Mouse (Mus musculus): Measurements from ENCODE around the gene Exoc6b. TPM values are rescaled to one million over a fixed set of nuclear protein-coding genes. Genes with fewer than 3 reads are reported as not detected.

The Exoc6b gene
- total RNA-seq, 1 experiment from 2014 or later: 17.5 TPM

DNA sequence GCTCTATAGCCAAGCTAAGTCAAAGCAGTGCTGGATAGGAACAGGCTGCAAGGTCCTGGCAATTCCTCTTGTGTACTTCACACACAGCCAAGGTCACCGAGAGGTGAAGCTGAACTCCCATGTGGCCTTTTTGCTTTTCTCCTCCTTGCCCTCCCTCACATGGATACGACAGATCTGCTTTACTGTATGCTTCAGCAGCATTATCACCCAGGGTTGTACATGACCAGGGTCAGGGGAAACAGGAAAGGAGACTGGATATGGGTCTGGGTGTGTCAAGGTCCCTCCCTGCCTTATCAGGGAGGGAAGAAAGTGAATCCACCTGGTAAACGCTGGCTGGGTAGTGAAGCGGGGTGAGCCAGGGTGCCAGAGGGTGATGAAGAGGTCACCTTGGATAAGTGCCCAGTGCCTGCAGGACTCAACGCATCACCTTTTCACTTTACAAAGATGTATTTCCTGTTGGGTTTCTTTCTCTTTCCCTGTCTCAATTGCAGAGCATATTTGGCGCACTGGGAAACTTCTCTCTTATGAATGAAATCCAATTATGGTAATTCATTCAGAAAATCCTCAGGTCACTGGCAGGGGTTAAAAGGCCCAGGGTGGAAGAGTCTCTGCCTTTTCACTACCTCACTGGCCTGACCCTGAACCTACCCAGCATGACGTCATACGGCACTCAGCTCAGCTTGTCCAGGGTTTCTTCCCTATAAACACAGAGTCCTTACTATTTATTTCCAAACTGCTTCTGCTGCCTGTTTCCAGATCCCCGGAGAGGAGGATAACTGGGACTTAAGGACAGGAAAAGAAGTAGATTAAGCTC lies 371.6 kb downstream of the Exoc6b start:
- no peak for ATAC-seq (replicated peaks in 1 of 2; ENCODE audit: insufficient read depth in 1 of 2, low FRiP score in 2 of 2, low TSS enrichment in 1 of 2, low read depth in 1 of 2, poor library complexity in 2 of 2, severe bottlenecking in 2 of 2)

DNA sequence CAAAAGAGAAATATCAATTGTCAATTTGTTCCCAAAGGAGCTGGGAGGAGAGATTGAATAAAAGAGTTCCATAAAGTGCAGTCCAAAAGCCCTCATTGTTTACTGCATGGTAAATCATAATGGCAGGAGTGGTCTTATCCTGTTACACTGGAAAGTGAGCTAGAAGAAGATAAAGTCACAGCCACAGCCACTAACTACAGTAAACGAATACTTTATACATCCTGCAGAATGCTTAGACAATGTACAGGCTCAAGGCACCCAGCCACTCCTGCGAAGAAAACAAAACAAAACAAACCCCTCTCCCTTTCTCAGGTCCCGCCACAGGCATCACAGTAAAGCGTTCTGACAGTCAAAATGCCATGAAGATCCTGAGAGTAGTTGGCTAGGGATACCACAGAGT lies 375.5 kb downstream of the Exoc6b start:
- ATAC-seq (replicated peaks in 1 of 2; ENCODE audit: insufficient read depth in 1 of 2, low FRiP score in 2 of 2, low TSS enrichment in 1 of 2, low read depth in 1 of 2, poor library complexity in 2 of 2, severe bottlenecking in 2 of 2): no peak

DNA sequence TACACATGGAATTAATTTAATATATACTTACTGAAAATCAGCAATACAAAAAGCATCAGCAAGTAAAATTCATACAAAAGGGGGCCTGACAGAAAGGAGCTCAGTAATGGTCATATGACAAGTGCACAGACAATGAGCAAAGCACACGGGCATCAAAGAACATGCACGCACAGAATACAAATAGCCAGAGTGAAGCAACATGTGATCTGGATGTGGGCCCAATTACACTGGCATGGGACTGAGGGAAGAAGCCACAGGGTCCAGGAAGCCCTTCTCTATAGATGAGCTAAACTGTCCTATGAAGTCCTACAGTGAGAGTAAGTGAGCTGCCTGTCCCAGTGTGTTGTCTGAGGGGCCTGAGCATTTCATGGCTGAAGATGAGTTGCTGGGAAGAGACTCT lies 376.1 kb downstream of the Exoc6b start:
- ATAC-seq (replicated peaks in 1 of 2; ENCODE audit: insufficient read depth in 1 of 2, low FRiP score in 2 of 2, low TSS enrichment in 1 of 2, low read depth in 1 of 2, poor library complexity in 2 of 2, severe bottlenecking in 2 of 2): no peak

DNA sequence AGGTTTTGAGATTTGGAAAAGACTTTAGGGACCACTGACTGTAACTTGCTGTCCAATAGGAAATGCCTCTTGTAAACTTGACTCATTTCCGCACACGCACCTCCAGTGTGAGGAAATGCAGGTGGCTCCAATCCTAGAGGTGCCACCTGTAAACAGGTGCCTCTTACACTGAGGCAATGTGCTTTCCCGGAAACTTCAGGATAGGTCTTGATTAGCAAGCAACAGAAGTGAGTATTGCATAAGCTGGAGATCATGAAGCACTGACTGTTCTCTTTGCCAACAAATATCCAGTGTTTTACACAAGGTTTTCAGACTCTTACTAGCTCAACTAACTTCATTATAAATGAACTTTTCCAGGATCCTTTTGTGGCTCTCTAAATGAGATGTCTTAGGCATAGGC lies 377.4 kb downstream of the Exoc6b start:
- no peak for ATAC-seq (replicated peaks in 1 of 2; ENCODE audit: insufficient read depth in 1 of 2, low FRiP score in 2 of 2, low TSS enrichment in 1 of 2, low read depth in 1 of 2, poor library complexity in 2 of 2, severe bottlenecking in 2 of 2)

DNA sequence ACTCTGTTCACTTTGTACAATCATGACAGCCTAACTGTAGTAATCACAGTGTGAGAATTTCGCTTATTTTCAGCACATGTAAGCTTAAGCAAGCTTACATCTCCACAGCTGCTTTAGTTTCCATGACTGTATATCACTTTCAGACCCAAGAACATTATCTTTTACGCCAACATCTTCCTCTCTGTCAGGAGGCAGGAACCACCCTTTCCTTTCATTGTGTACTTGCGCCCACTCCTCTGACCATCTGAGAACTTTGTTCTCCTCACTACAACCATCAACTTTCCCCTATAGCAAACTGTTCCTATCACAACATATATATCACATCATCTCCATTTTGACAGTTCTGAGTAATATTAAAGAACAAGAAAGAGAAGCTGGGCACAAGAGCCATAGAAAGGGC lies 391.5 kb downstream of the Exoc6b start:
- no peak for ATAC-seq (replicated peaks in 1 of 2; ENCODE audit: insufficient read depth in 1 of 2, low FRiP score in 2 of 2, low TSS enrichment in 1 of 2, low read depth in 1 of 2, poor library complexity in 2 of 2, severe bottlenecking in 2 of 2)

DNA sequence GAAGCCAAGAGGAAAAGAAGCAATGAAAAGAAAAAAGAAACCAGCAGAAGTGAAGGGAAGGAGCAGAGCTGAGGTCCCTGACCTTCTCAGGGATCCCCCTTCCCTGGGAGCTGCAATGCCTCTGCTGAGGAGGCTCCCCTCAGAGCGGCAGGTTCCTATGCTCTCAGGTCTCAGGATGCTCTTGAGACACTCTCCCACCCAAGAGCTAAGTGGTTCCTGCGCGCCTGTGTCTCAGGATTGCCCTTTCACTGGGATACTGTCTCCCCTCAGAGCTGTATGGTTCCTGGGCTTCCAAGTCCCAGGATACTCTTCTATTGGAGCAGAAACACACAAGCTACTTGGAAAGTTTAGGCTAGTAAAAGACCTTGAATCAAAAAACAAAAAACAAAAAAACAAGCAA lies 394.4 kb downstream of the Exoc6b start:
- ATAC-seq (replicated peaks in 1 of 2; ENCODE audit: insufficient read depth in 1 of 2, low FRiP score in 2 of 2, low TSS enrichment in 1 of 2, low read depth in 1 of 2, poor library complexity in 2 of 2, severe bottlenecking in 2 of 2): no peak

DNA sequence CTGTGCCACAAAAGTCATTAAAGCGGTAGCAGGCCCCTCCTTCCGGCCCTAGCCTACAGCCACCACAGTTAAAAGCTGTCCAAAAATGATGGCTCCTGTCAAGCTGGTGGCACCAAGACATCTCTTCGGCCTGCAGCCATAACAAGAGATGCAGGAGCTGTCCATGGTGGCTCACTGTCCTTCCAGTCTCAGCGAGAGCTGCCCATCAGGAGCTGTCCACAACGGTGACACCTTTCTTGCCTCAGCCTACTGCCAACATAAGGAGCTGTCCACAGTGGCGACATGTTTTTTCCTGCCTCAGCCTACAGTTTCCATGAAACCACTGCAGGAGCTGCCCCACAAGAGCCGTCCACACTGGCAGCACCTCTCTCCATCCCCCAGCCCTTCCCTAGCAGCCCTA lies 395.2 kb downstream of the Exoc6b start:
- no peak for ATAC-seq (replicated peaks in 1 of 2; ENCODE audit: insufficient read depth in 1 of 2, low FRiP score in 2 of 2, low TSS enrichment in 1 of 2, low read depth in 1 of 2, poor library complexity in 2 of 2, severe bottlenecking in 2 of 2)

DNA sequence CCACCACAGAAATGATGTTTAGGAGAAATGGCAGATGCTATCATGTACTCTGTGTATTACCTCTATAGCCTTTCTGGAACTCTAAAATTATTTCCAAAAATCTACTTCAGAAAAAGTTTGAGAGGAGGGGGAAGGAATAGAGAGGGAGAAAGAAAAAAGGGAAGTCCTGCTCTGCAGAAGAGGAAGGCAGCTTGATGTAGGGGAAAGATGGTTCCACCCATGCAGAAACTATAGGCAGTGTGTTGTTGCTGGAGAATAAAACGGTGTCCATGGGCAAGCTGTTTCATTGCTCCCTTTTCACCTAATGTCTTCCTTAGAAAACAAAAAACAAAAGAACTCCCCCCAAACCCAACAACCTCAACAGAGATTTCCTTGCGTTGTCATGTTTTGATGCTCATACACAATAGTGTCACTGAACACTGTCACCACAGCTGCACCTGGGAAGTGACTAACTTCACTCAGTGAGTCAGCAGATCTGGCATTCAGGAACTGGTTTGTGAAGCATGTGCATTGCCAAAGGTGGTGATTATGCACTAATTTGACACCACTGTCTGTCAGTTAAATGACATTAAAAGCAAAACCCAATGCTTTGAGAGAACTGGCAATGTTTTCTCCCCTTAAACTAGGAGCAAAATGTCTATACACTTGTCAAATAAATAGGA lies 407.7 kb downstream of the Exoc6b start:
- peak; percentile 95 to 97 for ATAC-seq (replicated peaks in 1 of 2; ENCODE audit: insufficient read depth in 1 of 2, low FRiP score in 2 of 2, low TSS enrichment in 1 of 2, low read depth in 1 of 2, poor library complexity in 2 of 2, severe bottlenecking in 2 of 2)

DNA sequence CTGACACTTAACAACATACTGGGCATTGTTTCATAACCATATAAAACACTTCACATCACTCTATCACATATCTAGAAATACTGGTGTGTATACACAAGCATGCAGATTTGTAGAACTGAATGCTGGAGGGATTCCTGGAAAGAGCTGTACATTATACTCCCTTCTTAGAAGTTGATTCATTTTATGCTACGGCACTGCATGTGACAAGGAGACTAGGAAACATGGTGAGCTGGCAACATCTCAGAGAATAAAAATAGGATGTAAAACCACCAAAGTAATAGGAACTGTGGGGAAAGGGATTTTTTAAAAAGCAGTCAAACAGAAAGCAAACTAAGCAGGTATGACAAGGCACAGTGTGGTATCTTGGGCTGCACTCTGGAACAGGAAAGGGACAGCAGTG lies 408.3 kb downstream of the Exoc6b start:
- peak; percentile 23 to 56; a peak in 1 of 4 replicates for ATAC-seq (replicated peaks in 1 of 2; ENCODE audit: insufficient read depth in 1 of 2, low FRiP score in 2 of 2, low TSS enrichment in 1 of 2, low read depth in 1 of 2, poor library complexity in 2 of 2, severe bottlenecking in 2 of 2)

DNA sequence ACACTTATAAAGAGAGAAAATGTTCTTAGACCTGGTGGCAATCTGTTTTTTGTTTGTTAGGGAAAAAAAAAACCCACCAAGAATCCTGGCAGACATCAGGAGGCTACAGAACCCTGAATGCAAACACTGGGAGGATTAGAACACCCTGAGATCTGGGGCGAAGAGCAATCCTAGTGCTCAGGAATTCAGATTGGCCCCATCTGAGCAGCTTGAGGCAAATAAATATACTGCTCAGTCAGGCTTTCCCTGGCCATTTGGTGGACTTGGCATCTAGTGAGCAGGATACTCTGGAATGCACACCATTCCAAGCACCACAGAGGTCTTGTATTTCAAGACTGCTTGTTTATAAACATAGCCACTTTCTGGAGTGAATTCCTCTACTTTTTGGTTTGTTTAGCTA lies 412.2 kb downstream of the Exoc6b start:
- ATAC-seq (replicated peaks in 1 of 2; ENCODE audit: insufficient read depth in 1 of 2, low FRiP score in 2 of 2, low TSS enrichment in 1 of 2, low read depth in 1 of 2, poor library complexity in 2 of 2, severe bottlenecking in 2 of 2): no peak

DNA sequence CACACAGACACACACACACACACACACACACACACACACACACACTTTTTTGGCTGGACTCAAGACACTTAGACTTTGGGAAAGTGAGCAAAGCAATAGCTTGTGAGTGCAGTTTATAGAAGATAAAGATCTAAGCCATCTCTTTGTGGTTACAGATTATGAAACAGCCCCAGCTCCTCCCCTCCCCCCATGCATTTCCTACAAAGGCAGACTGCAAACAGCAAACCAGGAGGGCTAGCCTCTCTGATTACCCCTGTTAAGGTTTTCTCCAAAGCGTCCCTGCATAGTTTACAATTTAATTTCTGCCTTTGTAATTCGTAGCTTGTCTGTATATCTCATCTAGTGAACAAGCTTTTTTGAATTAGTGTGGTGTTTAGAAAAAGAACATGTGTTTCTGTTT lies 412.6 kb downstream of the Exoc6b start:
- peak; percentile 65 to 78; a peak in 3 of 4 replicates for ATAC-seq (replicated peaks in 1 of 2; ENCODE audit: insufficient read depth in 1 of 2, low FRiP score in 2 of 2, low TSS enrichment in 1 of 2, low read depth in 1 of 2, poor library complexity in 2 of 2, severe bottlenecking in 2 of 2)

DNA sequence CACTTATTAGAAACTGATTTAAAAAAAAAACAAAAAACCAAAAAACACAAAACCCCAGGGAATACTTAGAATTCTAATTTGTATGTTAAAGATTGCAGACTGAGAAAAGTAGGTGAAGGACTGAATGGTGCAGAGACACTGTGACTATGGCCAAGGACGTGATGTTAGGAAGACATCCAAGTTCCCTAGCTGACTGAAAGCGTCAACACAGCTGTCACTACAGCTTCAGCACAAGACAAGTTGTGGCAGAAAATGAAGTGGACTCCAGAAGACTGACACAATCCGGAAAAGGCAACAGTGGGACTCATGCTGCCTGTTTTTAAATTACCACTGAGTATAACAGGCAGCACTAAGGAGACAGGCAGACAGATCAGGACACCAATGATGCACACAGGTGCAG lies 417.4 kb downstream of the Exoc6b start:
- ATAC-seq (replicated peaks in 1 of 2; ENCODE audit: insufficient read depth in 1 of 2, low FRiP score in 2 of 2, low TSS enrichment in 1 of 2, low read depth in 1 of 2, poor library complexity in 2 of 2, severe bottlenecking in 2 of 2): no peak

DNA sequence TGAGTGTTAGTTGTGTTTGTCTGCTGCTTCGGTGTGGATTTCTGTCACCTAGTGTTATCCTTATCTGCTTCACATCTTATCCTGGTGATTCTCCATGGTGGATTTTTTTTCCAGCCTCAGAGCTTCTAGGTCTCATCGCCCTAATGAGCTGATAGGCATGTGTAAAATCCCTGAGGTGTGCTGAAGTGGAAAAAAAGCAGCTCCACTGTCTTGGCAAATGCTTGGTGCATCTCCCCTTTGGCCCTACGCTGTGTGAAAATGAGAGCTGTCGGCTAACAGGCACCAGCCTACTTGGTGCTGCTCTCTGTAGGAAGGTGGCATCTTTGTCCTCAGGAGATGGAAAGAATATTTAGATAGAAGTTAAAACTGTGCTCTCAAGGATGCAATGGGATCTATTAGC lies 422.1 kb downstream of the Exoc6b start:
- ATAC-seq (replicated peaks in 1 of 2; ENCODE audit: insufficient read depth in 1 of 2, low FRiP score in 2 of 2, low TSS enrichment in 1 of 2, low read depth in 1 of 2, poor library complexity in 2 of 2, severe bottlenecking in 2 of 2): no peak

DNA sequence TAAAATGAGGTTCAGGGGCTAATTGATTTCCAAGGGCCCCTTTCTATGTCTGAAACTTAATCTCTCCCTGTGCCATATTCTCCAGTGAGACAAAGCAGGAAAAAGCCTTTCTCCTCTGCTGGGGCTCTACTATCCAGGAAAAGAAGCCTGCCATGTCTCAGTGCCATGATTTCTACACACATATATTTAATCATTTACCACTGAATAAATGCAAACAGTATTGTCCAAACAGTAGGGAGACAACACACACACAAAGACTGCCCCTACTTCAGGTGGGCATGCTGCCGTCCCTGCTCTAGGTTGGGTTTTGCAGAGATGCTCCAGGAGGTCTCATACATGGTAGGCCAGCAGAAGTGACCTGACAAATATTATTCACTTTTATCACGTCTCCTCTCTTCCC lies 422.6 kb downstream of the Exoc6b start:
- no peak for ATAC-seq (replicated peaks in 1 of 2; ENCODE audit: insufficient read depth in 1 of 2, low FRiP score in 2 of 2, low TSS enrichment in 1 of 2, low read depth in 1 of 2, poor library complexity in 2 of 2, severe bottlenecking in 2 of 2)

DNA sequence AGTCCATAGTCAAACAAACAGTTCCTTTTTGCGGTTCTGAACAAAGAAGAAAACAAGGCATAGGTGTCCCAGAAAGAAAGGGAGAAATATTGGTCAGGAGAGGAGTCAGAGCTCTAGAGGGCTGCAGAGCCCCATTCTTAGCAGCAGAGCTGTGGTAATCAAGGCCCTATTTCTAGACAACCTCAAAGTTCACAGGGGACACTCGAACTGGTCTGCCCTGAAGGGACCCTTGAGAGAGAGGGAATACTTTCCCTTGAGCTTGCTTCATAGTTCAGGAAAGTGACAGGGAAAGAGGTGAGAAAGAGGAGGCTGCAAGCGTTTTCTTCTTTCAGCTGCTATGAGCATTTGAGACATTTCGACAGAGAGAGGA lies 428.3 kb downstream of the Exoc6b start:
- no peak for ATAC-seq (replicated peaks in 1 of 2; ENCODE audit: insufficient read depth in 1 of 2, low FRiP score in 2 of 2, low TSS enrichment in 1 of 2, low read depth in 1 of 2, poor library complexity in 2 of 2, severe bottlenecking in 2 of 2)

DNA sequence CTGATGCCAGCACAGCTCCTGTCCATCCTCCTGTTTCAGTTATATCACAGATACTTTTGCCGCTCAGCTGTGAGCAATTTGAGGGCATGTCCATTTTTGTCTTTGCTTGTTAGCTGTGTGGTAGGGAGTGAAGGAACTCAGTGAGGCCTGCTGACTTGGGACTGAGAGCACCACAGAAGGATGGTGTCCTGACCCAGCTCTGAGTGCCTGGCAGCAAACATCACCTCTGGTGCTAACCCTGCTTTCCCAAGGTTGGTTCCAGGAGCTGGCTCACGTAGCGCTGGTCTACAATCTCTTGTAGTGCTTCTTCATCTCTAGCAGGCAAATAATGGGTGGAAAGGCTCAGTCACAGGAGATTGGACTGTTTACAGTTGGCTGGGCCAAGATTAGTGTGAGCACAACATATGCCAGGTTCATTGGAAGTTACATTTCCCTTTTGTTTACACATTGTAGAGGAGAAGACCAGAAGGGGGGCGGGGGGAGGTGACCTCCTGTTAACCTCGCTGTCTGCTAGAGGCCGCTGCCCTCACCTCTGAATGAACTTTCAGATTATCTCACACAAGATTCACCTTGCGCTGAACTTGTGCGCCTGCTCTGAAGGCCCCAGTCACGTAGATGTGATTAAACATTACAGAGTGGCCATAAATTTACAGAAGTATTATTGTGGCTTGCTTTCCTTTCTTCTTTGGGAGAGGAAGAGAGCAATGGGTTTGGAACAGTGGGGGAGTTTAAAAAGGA lies 428.8 kb downstream of the Exoc6b start:
- peak; percentile 80 to 86 for ATAC-seq (replicated peaks in 1 of 2; ENCODE audit: insufficient read depth in 1 of 2, low FRiP score in 2 of 2, low TSS enrichment in 1 of 2, low read depth in 1 of 2, poor library complexity in 2 of 2, severe bottlenecking in 2 of 2)

DNA sequence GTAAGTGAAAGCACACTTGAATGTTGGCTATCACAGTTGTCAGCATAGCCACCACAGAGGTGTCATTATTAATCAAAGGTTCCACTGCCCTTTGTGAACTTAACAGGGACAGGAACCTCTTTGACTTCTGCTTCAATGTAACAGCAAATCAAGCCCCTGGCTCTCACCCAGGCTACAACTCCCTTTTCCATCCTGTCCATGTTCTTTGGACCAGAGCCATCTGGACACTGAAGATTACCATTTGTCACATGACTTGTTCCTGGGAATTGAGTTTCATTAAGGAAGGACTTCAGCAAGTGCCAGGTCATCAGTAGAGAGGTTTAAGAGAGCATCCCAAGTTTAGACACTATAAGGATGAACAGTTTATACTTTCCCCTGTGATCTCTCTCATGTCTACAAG lies 431.1 kb downstream of the Exoc6b start:
- no peak for ATAC-seq (replicated peaks in 1 of 2; ENCODE audit: insufficient read depth in 1 of 2, low FRiP score in 2 of 2, low TSS enrichment in 1 of 2, low read depth in 1 of 2, poor library complexity in 2 of 2, severe bottlenecking in 2 of 2)

DNA sequence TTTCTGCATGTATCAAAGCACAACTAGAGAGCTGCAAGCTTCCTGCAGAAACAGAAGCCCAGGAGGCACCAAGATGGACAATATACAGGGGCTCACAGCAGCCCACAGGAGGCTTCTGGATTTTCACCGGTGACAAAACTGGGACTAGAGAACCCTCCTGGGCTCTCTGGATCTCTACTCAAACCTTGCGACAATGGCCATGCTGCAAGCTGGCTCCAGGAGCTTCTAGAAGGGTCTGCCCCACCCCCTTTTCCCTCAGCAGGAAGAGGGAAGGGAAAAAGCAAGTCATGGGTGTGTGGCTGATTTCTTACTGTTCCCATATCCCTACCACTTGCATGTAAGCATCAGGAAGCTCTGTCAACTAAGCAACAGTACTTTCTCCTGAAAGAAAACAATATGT lies 437.7 kb downstream of the Exoc6b start:
- no peak for ATAC-seq (replicated peaks in 1 of 2; ENCODE audit: insufficient read depth in 1 of 2, low FRiP score in 2 of 2, low TSS enrichment in 1 of 2, low read depth in 1 of 2, poor library complexity in 2 of 2, severe bottlenecking in 2 of 2)

Measured in hematopoietic stem cell, adult 5-6 weeks (primary cell).